Mouse (Mus musculus): Measurements from ENCODE around the gene Tgfbr2.

The Tgfbr2 gene

GRCm38 (mm10) chr9:116174481-116175461, at the start of gene Tgfbr2:
TSS of gene Tgfbr2 (minus strand) at chr9:116175360.
- peak; percentile 4 for DNase-seq

DNA sequence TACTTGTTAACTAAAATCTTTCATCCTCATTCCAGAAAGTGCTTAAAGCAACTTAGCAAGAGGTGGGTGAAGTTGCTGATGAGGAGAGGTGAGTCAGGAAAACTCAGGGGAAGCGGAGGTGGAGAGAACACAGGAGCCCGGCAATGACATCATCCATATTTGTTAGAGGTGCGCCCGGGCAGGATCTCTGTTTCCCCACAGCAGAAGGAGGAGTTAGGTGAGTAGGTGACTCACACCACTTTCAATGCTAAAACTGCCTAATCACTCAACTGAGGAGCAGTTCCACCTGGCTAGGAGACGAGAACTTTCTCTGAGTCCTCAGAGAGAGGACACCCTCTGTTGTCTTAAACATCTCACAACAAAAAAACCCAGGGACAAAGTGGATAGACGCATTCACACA, 48.2 kb upstream of the Tgfbr2 start:
- no peak for DNase-seq

- no peak for DNase-seq
Measured at GRCm38 (mm10) chr9:116222643-116223042, 47.5 kb upstream of the Tgfbr2 start.

GRCm38 (mm10) chr9:116222000-116222399, 46.8 kb upstream of the Tgfbr2 start:
- DNase-seq = no peak

- DNase-seq = no peak
Measured at GRCm38 (mm10) chr9:116221565-116221964, 46.4 kb upstream of the Tgfbr2 start.

DNA sequence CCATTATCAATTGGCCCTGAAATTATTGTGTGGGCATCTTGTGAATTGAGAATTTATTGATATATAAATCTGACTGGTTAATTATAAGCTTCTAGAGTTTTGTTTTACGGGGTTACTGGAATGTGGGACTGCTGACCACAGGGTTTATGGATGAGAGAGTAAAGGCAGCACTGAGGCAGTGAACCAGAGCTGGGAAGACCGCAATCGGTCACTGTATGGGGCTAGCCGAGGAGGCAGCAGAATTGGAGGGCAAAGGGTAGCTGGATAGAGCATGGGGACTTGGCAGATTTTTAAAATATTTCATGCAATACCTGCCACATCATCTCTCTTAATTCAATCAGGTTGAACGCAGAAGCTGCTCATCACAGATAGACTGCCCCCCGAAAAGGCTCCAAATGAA, 45.5 kb upstream of the Tgfbr2 start:
- no peak for DNase-seq

- DNase-seq = no peak
Measured at GRCm38 (mm10) chr9:116220159-116220515, 45.0 kb upstream of the Tgfbr2 start.

GRCm38 (mm10) chr9:116219234-116220158, 44.3 kb upstream of the Tgfbr2 start:
- DNase-seq = no peak

DNA sequence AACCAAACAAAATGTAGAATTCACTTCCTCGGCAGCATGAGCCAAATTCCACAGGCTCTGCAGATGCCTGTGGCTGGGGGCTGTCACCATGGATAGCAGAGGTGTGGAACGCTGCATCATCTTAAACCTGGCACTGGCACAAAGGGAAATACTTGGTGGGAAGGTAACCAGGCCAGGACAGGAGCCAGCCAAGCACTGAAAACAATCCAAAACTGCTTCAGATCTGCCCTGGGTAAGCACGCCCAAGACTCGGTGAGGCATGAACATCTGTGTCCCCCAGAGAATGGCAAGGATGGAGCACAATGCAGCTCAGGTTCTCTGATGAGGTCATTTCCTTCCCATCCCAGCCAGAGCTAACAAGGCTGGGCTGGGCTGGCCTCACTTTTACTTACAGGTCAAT, 43.6 kb upstream of the Tgfbr2 start:
- DNase-seq = no peak

GRCm38 (mm10) chr9:116217099-116217498, 41.9 kb upstream of the Tgfbr2 start:
- no peak for DNase-seq

DNA sequence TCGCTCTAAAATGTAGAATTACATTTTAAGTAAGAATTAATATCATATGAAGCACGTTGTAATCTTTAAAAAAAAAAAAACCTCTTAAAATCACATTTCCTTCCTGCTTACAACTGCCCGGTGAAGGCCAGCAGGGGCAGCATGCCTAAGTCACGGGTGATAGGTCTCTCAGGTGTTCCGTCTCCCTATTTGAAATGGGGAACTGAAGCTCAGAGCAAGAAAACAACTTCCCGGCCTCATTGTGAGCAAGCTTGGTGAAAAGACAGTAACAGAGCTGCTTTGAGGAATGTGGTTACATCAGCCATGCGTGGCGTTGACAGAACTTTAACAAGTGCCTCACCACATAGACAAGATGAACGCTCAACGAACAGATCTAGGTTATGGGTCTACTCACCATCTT, 41.5 kb upstream of the Tgfbr2 start:
- no peak for DNase-seq

DNA sequence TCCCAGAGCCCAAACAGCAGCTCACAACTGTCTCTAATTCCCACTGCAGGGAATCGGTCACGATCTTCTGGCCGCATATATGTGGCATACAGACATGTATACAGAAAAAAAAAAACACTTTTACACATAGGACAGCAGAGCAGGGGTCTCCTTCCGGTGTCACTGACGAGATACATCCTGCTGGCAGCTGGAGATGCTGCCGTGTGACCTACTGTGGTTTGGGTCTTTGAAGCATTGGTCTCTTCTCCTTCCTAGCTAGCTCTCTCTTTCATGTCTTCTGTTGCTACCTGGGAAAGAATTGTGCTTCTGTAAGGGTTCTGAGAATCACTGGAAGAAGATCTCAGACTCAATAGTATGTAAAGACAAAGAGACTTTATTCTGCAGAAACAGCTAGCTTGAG, 39.1 kb upstream of the Tgfbr2 start:
- no peak for DNase-seq

- DNase-seq = no peak
Measured at GRCm38 (mm10) chr9:116212915-116213619, 37.9 kb upstream of the Tgfbr2 start.

- DNase-seq = no peak
Measured at GRCm38 (mm10) chr9:116212069-116212468, 36.9 kb upstream of the Tgfbr2 start.

DNA sequence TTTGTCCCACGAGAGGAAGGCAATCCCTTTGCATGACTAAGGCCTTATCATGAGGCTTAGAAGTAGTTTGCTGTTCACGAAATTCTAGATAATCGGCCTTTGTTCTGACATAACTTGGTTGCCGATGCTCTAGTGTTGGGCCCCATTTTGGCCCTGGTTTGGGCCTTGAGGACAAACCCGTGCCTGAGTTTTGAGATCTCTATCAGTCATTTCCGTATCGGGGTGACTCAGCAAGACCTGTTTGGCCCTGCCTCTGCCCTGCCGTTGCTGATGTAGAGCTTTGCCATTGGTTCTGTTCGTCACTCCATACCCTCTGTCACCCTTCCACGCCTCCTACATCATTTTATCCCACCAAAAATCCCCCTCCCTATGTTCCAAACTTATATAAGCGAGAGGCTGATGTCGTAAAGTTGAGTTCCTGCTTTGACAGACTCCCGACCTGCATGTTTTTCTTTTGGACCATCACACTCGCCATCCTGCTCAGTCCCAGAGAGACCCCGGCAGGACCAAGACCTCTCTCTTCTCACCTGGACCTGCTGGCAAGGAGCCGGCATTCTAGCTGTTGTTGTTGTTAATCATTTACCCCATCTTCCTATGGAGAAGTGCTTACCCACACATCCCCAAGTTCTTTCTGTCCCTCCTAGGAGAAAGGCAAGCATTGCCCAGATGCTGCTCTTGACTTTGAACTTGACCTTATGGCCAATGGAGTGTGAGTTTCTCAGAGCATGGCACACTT, 33.2 kb upstream of the Tgfbr2 start:
- no peak for DNase-seq

DNA sequence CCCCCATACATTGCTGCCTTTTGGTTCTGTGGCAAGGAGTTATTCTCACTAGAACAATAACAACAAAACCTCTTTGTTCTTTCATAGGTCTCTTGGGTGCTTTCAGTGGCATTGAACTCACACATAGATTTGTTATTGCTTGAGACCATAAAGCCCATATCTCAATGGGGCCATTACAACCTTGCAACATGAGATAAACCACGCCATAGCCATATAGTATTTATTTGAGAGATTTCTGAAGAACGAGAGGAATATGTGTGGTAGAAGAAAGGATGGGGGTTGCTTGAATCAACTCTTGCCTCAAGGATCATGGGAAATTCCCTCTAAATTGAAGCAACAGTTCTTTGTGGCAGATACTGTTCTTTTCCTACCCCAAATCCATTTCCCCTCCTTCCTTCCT, 31.7 kb upstream of the Tgfbr2 start:
- no peak for DNase-seq

- no peak for DNase-seq
Measured at GRCm38 (mm10) chr9:116203675-116204074, 28.5 kb upstream of the Tgfbr2 start.

- no peak for DNase-seq
Measured at GRCm38 (mm10) chr9:116199127-116199526, 24.0 kb upstream of the Tgfbr2 start.

DNA sequence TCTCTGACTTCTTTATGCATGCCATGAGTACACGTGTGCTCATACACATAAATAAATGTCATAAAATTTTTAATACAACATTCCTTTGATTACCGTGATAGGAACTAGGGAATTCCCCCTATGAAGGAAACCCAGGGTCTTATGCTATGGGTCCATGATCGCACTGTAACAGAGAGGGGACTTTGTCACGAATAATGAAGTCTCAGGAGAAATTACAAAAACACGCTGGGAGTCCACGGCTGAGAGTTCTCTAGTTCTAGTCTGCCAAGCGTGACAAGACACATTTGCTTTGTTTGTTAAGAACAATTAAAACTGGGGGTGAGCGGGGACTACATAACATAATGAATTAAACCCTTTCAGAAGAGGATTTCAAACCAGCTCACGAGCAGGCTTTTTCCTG, 23.3 kb upstream of the Tgfbr2 start:
- no peak for DNase-seq

DNA sequence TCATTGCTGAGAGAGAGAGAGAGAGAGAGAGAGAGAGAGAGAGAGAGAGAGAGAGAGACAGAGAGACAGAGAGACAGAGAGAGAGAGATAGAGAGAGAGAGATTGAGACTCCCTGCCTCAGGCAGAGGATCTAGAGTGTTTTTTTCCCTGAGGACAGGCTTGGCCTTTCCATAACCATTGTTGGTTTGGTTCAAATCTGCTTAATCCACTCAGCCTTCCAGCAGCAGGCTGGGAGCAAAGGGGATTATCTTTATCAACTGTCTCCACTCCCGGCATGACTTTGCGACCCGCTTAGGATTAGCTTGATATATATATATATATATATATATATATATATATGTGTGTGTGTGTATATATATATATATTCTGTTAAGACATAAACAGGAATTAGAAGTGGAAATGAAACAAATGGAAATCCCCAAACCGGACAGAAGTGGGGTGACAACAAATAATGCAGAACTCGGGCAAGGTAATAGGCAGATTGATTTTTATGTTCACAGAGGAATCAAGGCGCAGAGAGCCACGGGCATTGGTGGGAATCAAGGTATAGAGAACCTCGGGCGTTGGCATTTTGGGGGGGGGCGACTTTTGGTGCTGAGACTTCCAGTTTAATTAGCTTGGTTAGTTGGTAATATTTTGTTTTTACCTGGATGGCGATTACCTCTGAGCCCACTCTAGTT, 22.5 kb upstream of the Tgfbr2 start:
- DNase-seq = no peak

GRCm38 (mm10) chr9:116193889-116194450, 18.8 kb upstream of the Tgfbr2 start:
- DNase-seq = no peak

All from cerebellum, adult 11-12 months (tissue).